Mouse (Mus musculus): ENCODE measurements at regions not wholly inside any gene's neighbourhood (a gene's known extent, or its start where the extent isn't known, plus 50 kb on each side); places are given as distances from the start of the nearest gene placed in this dataset.
"Not testable (repeated sequence)": the region's sequence is repeated elsewhere in the genome, so short reads cannot be mapped to it uniquely, and the experiment has no call there.

GRCm38 (mm10) chrX:166809165-166809564 is 223.6 kb upstream of the Egfl6 start:
- H3K9ac ChIP-seq = no peak overlapping the region
- peaks cover 12% of the 10 kb centered on the region; the same call in 1 of the 2 replicates for H3K27me3 ChIP-seq (replicated peaks)
- 56% methylated on average over 3 of the region's 3 CpGs for WGBS
- H3K9me3 ChIP-seq = no peaks in the 10 kb centered on the region
- no peaks in the 10 kb centered on the region for H3K36me3 ChIP-seq
- ATAC-seq (ENCODE audit: extremely low read depth, insufficient number of reproducible peaks, low FRiP score, low TSS enrichment) = no peak
- H3K4me2 ChIP-seq = no peak overlapping the region
- H3K27ac ChIP-seq (replicated peaks) = no peak overlapping the region
- no peak overlapping the region for H3K4me3 ChIP-seq
- H3K4me1 ChIP-seq = 0 out of 2 replicates have a peak, but pooled peaks cover 8% of the 10 kb centered on the region

GRCm38 (mm10) chrX:166808207-166808606 is 222.7 kb upstream of the Egfl6 start:
- Histone ChIP-seq H3K4me3 (no peak overlapping the region), H3K4me1 (0 out of 2 replicates have a peak, but pooled peaks cover 9% of the 10 kb centered on the region), H3K9ac (no peak overlapping the region), H3K4me2 (no peak overlapping the region), H3K27me3 (replicated peaks) (peaks cover 12% of the 10 kb centered on the region; the same call in 1 of the 2 replicates), H3K36me3 (no peaks in the 10 kb centered on the region), H3K9me3 (no peaks in the 10 kb centered on the region), H3K27ac (replicated peaks) (no peak overlapping the region)
- 77% methylated on average over 5 of the region's 5 CpGs for WGBS
- ATAC-seq (ENCODE audit: extremely low read depth, insufficient number of reproducible peaks, low FRiP score, low TSS enrichment) = no peak

DNA sequence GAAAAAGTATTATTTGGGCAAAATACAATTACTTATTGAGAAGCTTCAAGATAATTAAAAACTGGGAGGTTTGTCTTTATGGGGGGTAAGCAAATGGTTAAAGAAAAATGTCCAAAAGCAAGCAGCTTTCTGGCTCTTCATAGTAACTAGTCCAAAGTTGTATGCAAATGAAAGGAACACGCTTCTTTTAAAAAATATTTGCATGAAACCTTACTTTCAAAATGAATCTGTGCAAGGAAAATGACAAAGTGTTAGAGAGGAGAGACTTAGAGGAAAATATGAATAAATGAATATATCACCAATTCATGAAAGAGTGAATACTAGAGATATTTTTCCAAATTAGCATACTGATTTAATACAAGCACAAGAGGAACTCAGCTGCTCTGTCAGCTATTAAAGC is 220.4 kb upstream of the Egfl6 start:
- WGBS = 65% methylated on average over 1 of the region's 1 CpGs
- no peak for ATAC-seq (ENCODE audit: extremely low read depth, insufficient number of reproducible peaks, low FRiP score, low TSS enrichment)
- H3K4me2 ChIP-seq = no peak overlapping the region
- no peaks in the 10 kb centered on the region for H3K36me3 ChIP-seq
- no peak overlapping the region for H3K4me3 ChIP-seq
- H3K9ac ChIP-seq = no peak overlapping the region
- H3K27me3 ChIP-seq (replicated peaks) = peaks cover 12% of the 10 kb centered on the region; the same call in 1 of the 2 replicates
- no peaks in the 10 kb centered on the region for H3K9me3 ChIP-seq
- 0 out of 2 replicates have a peak, but pooled peaks cover 12% of the 10 kb centered on the region for H3K4me1 ChIP-seq
- 0 out of 2 replicates have a peak overlapping the region, but pooled peaks have one; percentile 50 for H3K27ac ChIP-seq (replicated peaks)

- no peaks in the 10 kb centered on the region for H3K9me3 ChIP-seq
- H3K4me1 ChIP-seq = 0 out of 2 replicates have a peak, but pooled peaks cover 12% of the 10 kb centered on the region
- H3K27me3 ChIP-seq (replicated peaks) = peaks cover 12% of the 10 kb centered on the region; the same call in 1 of the 2 replicates
- H3K4me3 ChIP-seq = no peak overlapping the region
- WGBS = 24% methylated on average over 4 of the region's 4 CpGs
- no peaks in the 10 kb centered on the region for H3K36me3 ChIP-seq
- ATAC-seq (ENCODE audit: extremely low read depth, insufficient number of reproducible peaks, low FRiP score, low TSS enrichment) = no peak
- no peak overlapping the region for H3K4me2 ChIP-seq
- no peak overlapping the region for H3K9ac ChIP-seq
- peak overlapping the region; percentile 50; the same call in 1 of the 2 replicates for H3K27ac ChIP-seq (replicated peaks)
Observed at GRCm38 (mm10) chrX:166805480-166805879, 220.0 kb upstream of the Egfl6 start.

DNA sequence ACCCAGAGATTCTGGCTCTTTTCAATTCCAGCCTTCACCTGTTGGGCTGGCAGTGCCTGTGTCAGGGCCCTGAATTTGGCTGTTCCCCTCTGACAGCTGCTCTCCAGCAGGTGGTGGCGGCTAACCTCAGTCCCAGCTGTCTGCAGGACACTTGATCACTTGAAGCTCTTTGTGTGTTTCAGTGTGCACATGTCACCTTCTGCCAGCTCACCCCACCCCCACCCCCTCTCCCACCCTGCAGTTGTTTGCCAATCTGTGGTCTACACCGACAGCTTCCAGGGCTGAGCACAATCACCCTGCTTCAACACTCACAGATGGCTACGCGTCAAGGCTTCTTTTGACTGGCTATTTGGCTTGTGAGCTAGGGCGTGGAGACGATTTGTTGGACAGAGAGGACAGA is 217.7 kb upstream of the Egfl6 start:
- no peak overlapping the region for H3K4me3 ChIP-seq
- H3K36me3 ChIP-seq = no peaks in the 10 kb centered on the region
- no peak for ATAC-seq (ENCODE audit: extremely low read depth, insufficient number of reproducible peaks, low FRiP score, low TSS enrichment)
- no peak overlapping the region for H3K9ac ChIP-seq
- no peak overlapping the region for H3K4me2 ChIP-seq
- H3K4me1 ChIP-seq = 0 out of 2 replicates have a peak, but pooled peaks cover 11% of the 10 kb centered on the region
- peak overlapping the region; percentile 45; the same call in 1 of the 2 replicates for H3K27ac ChIP-seq (replicated peaks)
- peaks cover 4% of the 10 kb centered on the region; the same call in 1 of the 2 replicates for H3K27me3 ChIP-seq (replicated peaks)
- 29% methylated on average over 6 of the region's 6 CpGs for WGBS
- no peaks in the 10 kb centered on the region for H3K9me3 ChIP-seq

- WGBS = 69% methylated on average over 2 of the region's 2 CpGs
- 0 out of 2 replicates have a peak, but pooled peaks cover 8% of the 10 kb centered on the region for H3K4me1 ChIP-seq
Observed at GRCm38 (mm10) chrX:166801017-166801416, 215.5 kb upstream of the Egfl6 start.

GRCm38 (mm10) chrX:166795651-166796050 is 210.1 kb upstream of the Egfl6 start:
- no peaks in the 10 kb centered on the region for H3K4me1 ChIP-seq
- no peaks in the 10 kb centered on the region for H3K36me3 ChIP-seq
- H3K9me3 ChIP-seq = no peaks in the 10 kb centered on the region
- H3K4me2 ChIP-seq = no peak overlapping the region
- ATAC-seq (ENCODE audit: extremely low read depth, insufficient number of reproducible peaks, low FRiP score, low TSS enrichment) = no peak
- no peak overlapping the region for H3K9ac ChIP-seq
- no peak overlapping the region for H3K4me3 ChIP-seq
- 77% methylated on average over 2 of the region's 2 CpGs for WGBS
- no peak overlapping the region for H3K27ac ChIP-seq (replicated peaks)
- H3K27me3 ChIP-seq (replicated peaks) = peaks cover 7% of the 10 kb centered on the region; the same call in 1 of the 2 replicates

More at GRCm38 (mm10) chrX:166801017-166801416, 215.5 kb upstream of the Egfl6 start:
- no peak overlapping the region for H3K9ac ChIP-seq
- no peaks in the 10 kb centered on the region for H3K36me3 ChIP-seq
- no peak overlapping the region for H3K4me3 ChIP-seq
- H3K4me2 ChIP-seq = no peak overlapping the region
- ATAC-seq (ENCODE audit: extremely low read depth, insufficient number of reproducible peaks, low FRiP score, low TSS enrichment) = no peak
- H3K9me3 ChIP-seq = no peaks in the 10 kb centered on the region
- no peak overlapping the region for H3K27ac ChIP-seq (replicated peaks)
- 0 out of 2 replicates have a peak, but pooled peaks cover 3% of the 10 kb centered on the region for H3K27me3 ChIP-seq (replicated peaks)

- no peaks in the 10 kb centered on the region; the same call in 1 of the 2 replicates for H3K27me3 ChIP-seq (replicated peaks)
- 61% methylated on average over 3 of the region's 3 CpGs for WGBS
Observed at GRCm38 (mm10) chrX:166789031-166789430, 203.5 kb upstream of the Egfl6 start.

DNA sequence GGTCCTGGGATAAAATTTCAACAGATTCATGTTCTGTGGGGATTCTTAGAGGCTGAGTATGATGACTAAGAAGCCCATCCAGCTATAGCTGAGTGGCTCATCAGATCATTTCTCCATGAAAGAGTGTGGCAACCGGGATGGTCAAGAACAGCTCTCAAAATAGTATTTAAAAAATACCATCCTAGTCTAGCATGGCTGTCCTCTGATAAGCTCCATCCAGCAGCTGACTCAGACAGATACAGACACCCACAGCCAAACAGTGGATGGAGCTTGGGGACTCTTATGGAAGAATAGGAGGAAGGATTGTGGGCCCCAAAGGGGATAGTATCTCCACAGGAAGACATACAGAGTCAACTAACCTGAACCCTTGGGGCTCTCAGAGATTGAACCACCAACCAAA is 201.6 kb upstream of the Egfl6 start:
- ATAC-seq (ENCODE audit: extremely low read depth, insufficient number of reproducible peaks, low FRiP score, low TSS enrichment); H3K4me3 ChIP-seq; H3K4me2 ChIP-seq; H3K27ac ChIP-seq (replicated peaks); H3K4me1 ChIP-seq; H3K36me3 ChIP-seq; H3K27me3 ChIP-seq (replicated peaks); H3K9ac ChIP-seq; H3K9me3 ChIP-seq: not testable (repeated sequence)
- WGBS = 61% methylated on average over 1 of the region's 1 CpGs

More at GRCm38 (mm10) chrX:166789031-166789430, 203.5 kb upstream of the Egfl6 start:
- Histone ChIP-seq H3K4me3 (no peak overlapping the region), H3K27ac (replicated peaks) (no peak overlapping the region), H3K4me2 (no peak overlapping the region), H3K9ac (no peak overlapping the region), H3K4me1 (no peaks in the 10 kb centered on the region), H3K36me3 (no peaks in the 10 kb centered on the region), H3K9me3 (no peaks in the 10 kb centered on the region)
- no peak for ATAC-seq (ENCODE audit: extremely low read depth, insufficient number of reproducible peaks, low FRiP score, low TSS enrichment)

DNA sequence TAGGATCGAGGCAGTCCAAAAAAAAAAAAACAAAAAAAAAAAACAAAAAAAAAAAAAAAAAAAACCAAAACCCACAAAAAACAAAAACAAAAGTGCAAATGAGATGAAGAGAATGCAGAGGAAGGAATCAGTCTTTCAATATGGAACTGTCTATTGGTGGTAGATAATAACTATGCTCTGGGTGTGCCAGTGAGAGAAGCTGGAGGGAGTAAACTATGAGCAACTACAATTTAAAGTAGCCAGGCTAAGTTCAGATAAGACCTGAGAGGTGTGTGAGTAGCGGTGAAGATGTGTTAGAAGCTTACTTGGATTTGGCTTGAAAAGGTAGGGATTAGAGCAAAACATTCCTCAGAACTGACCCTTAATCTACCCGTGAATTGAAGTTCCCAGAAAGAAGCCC is 200.1 kb upstream of the Egfl6 start:
- WGBS = 60% methylated on average over 3 of the region's 3 CpGs
- Histone ChIP-seq H3K4me1 (no peaks in the 10 kb centered on the region), H3K27me3 (replicated peaks) (no peaks in the 10 kb centered on the region; the same call in 1 of the 2 replicates), H3K9me3 (no peaks in the 10 kb centered on the region), H3K4me3 (no peak overlapping the region), H3K27ac (replicated peaks) (no peak overlapping the region), H3K9ac (no peak overlapping the region), H3K4me2 (no peak overlapping the region), H3K36me3 (no peaks in the 10 kb centered on the region)
- ATAC-seq (ENCODE audit: extremely low read depth, insufficient number of reproducible peaks, low FRiP score, low TSS enrichment) = no peak

DNA sequence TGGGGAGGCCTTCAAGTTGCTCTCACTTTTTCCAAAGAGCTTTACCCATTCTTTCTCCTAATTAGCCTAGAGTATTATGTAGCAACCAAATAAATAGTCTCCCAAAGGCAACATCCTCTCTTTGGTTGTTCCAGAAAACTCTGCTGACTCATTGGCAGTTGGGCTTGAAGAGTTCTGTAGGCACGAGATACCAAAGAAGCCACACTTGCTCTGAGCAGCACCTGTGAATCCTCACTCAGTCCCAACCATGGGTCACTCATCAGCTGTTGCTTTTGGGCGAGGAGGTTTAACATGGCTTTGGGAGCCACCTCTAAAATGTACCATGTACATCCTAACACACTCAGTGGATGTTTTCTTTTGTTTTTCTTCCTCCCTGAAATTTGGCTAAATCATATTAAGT is 197.9 kb upstream of the Egfl6 start:
- Histone ChIP-seq H3K9me3 (no peaks in the 10 kb centered on the region), H3K4me3 (no peak overlapping the region), H3K27ac (replicated peaks) (no peak overlapping the region), H3K27me3 (replicated peaks) (no peaks in the 10 kb centered on the region; the same call in 1 of the 2 replicates), H3K4me2 (no peak overlapping the region), H3K4me1 (no peaks in the 10 kb centered on the region), H3K36me3 (no peaks in the 10 kb centered on the region), H3K9ac (no peak overlapping the region)
- 74% methylated on average over 2 of the region's 2 CpGs for WGBS
- no peak for ATAC-seq (ENCODE audit: extremely low read depth, insufficient number of reproducible peaks, low FRiP score, low TSS enrichment)
